Mouse (Mus musculus) hindbrain, embryonic 14.5 days (tissue): Measurements from ENCODE around the gene Gm47969. TPM values are rescaled to one million over a fixed set of nuclear protein-coding genes. Genes with fewer than 3 reads are reported as not detected.

Experiments
- ATAC-seq: fragments of 200-750 bp; cut with Nextera tagmentation; 2 replicates; pipeline ENCODE4 v1.8.0; 2017; ENCODE audit warnings: moderate number of reproducible peaks, mild to moderate bottlenecking, moderate TSS enrichment, moderate library complexity; ENCODE audit not compliant: low FRiP score
- DNase-seq: peaks from one replicate; pipeline ENCODE4 v3.0.0-alpha.2; 2015; ENCODE audit warnings: low spot score
- H3K27ac ChIP-seq: fragments of 300-500 bp; sonication (generic); 2 replicates; pipeline ENCODE4 v1.5.1; 2014; ENCODE audit warnings: mild to moderate bottlenecking, moderate library complexity
- H3K27me3 ChIP-seq: fragments of 300-500 bp; sonication (generic); 2 replicates; pipeline ENCODE4 v1.6.1; 2014; ENCODE audit warnings: mild to moderate bottlenecking, low read length, mixed read lengths; ENCODE audit not compliant: control insufficient read depth, insufficient read depth
- H3K36me3 ChIP-seq: fragments of 300-500 bp; sonication (generic); replicated peaks from 2 replicates; pipeline ENCODE4 v1.6.1; 2014; ENCODE audit not compliant: control insufficient read depth, insufficient read depth
- H3K4me1 ChIP-seq: fragments of 300-500 bp; sonication (generic); replicated peaks from 2 replicates; pipeline ENCODE4 v1.6.1; 2014; ENCODE audit warnings: antibody characterized with exemption, low read length, mixed read lengths; ENCODE audit not compliant: control insufficient read depth, insufficient read depth
- H3K4me2 ChIP-seq: fragments of 300-500 bp; sonication (generic); replicated peaks from 2 replicates; pipeline ENCODE4 v1.6.1; 2014; ENCODE audit warnings: mild to moderate bottlenecking, moderate library complexity
- H3K4me3 ChIP-seq: fragments of 300-500 bp; sonication (generic); replicated peaks from 2 replicates; pipeline ENCODE4 v1.5.1; 2014; ENCODE audit warnings: mild to moderate bottlenecking, low read length
- H3K9ac ChIP-seq: fragments of 300-500 bp; sonication (generic); 2 replicates; pipeline ENCODE4 v1.6.1; 2014
- H3K9me3 ChIP-seq: fragments of 300-500 bp; sonication (generic); 2 replicates; pipeline ENCODE4 v1.6.1; 2016; ENCODE audit warnings: low read length; ENCODE audit not compliant: control insufficient read depth
- WGBS: fragments of 180-500 bp; shearing (Covaris S2); extraction: QIAGEN DNeasy Blood & Tissue Kit; methylation state at CpG from one replicate; pipeline ENCODE4 v1.1.7; 2014; 5-methylcytosine and 5-hydroxymethylcytosine counted together
- polyA plus RNA-seq: library from polyadenylated mRNA; unstranded; fragments of >200 nt; fragmentation: Nextera tagmentation; extraction: Ambion mirVana; gene quantifications from 2 replicates; pipeline ENCODE4 v1.2.1, GENCODE M21; 2014

The Gm47969 gene
- polyA plus RNA-seq, 1 experiment from 2014 or later: not detected

- H3K9me3 ChIP-seq: no peaks in the 10 kb centered on the region
- no peak overlapping the region for H3K27ac ChIP-seq
- no peaks in the 10 kb centered on the region for H3K27me3 ChIP-seq
- H3K9ac ChIP-seq: no peak overlapping the region
- H3K36me3 ChIP-seq: no peaks in the 10 kb centered on the region
- ATAC-seq: no peak
- no peaks in the 10 kb centered on the region for H3K4me1 ChIP-seq
- no peak overlapping the region for H3K4me2 ChIP-seq
- DNase-seq: no peak
- no peak overlapping the region for H3K4me3 ChIP-seq
- WGBS: 95% methylated on average over 4 of the region's 4 CpGs
Observed at GRCm38 (mm10) chr1:83066577-83066976, 21.8 kb downstream of the Gm47969 start.

- Histone ChIP-seq H3K4me3 (no peak overlapping the region), H3K4me2 (no peak overlapping the region), H3K36me3 (no peaks in the 10 kb centered on the region), H3K9ac (no peak overlapping the region), H3K27me3 (no peaks in the 10 kb centered on the region), H3K27ac (no peak overlapping the region), H3K4me1 (no peaks in the 10 kb centered on the region), H3K9me3 (no peaks in the 10 kb centered on the region)
- DNase-seq: no peak
- ATAC-seq: no peak
- 90% methylated on average over 10 of the region's 10 CpGs for WGBS
Observed at GRCm38 (mm10) chr1:83067205-83067604, 22.5 kb downstream of the Gm47969 start.

- no peaks in the 10 kb centered on the region for H3K9me3 ChIP-seq
- peak overlapping the region; percentile 15 for H3K4me3 ChIP-seq
- H3K36me3 ChIP-seq: no peaks in the 10 kb centered on the region
- no peak overlapping the region for H3K27ac ChIP-seq
- no peaks in the 10 kb centered on the region for H3K4me1 ChIP-seq
- no peaks in the 10 kb centered on the region for H3K27me3 ChIP-seq
- H3K4me2 ChIP-seq: peak overlapping the region; percentile 43
- no peak for DNase-seq
- ATAC-seq: peak; percentile 72
- WGBS: 40% methylated on average over 15 of the region's 15 CpGs
- peak overlapping the region; percentile 16; the same call in 1 of the 2 replicates for H3K9ac ChIP-seq
Observed at GRCm38 (mm10) chr1:83075526-83076189, 30.9 kb downstream of the Gm47969 start.

DNA sequence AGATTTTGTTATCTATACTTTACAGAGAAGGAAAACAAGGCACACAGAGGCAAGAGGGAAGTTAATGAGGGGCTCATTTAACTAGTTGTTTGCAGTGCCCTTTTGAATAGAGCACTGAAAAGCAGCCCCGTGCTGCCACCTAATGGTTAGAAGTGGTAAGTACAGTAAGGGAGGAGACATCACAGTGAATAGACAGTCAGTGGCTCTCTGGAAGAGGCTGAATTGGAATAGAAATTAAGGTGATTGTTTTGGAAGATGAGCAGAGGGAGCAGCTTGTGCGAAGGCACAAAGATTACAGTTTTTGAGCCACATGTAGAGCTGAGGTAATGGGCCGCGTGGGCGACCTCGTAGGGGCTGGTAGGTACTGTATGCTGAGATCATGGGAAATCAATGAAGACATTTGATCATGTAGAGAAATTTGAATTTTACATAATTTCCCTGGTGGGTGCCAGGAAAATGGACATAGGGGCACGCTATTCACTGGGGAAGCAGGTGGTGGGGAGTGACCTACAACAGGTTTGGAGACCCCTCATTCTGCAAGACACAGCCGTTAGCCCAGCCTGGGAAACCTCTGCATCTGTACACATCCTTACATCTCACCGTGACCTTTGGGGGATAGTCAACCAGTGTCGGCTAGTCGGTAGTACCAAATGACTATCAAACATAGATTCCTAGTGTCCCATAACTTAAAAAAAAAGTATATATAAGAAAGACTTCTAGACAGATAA, 31.6 kb downstream of the Gm47969 start:
- H3K36me3 ChIP-seq: no peaks in the 10 kb centered on the region
- no peaks in the 10 kb centered on the region for H3K27me3 ChIP-seq
- H3K9me3 ChIP-seq: no peaks in the 10 kb centered on the region
- H3K4me1 ChIP-seq: no peaks in the 10 kb centered on the region
- H3K4me2 ChIP-seq: peak overlapping the region; percentile 43
- peak overlapping the region; percentile 16; the same call in 1 of the 2 replicates for H3K9ac ChIP-seq
- H3K4me3 ChIP-seq: peak overlapping the region; percentile 15
- DNase-seq: peak; percentile 88
- H3K27ac ChIP-seq: no peak overlapping the region
- ATAC-seq: peak; percentile 93
- 47% methylated on average over 11 of the region's 11 CpGs for WGBS

- 88% methylated on average over 6 of the region's 6 CpGs for WGBS
- no peak overlapping the region for H3K9ac ChIP-seq
- H3K4me3 ChIP-seq: no peak overlapping the region
- H3K4me2 ChIP-seq: no peak overlapping the region
- no peak overlapping the region for H3K27ac ChIP-seq
- no peaks in the 10 kb centered on the region for H3K36me3 ChIP-seq
- H3K27me3 ChIP-seq: no peaks in the 10 kb centered on the region
- ATAC-seq (no peak), DNase-seq (no peak)
- H3K9me3 ChIP-seq: no peaks in the 10 kb centered on the region
- H3K4me1 ChIP-seq: no peaks in the 10 kb centered on the region
Observed at GRCm38 (mm10) chr1:83077016-83077415, 32.3 kb downstream of the Gm47969 start.

GRCm38 (mm10) chr1:83084790-83085189, 40.1 kb downstream of the Gm47969 start:
- no peak overlapping the region for H3K4me3 ChIP-seq
- no peaks in the 10 kb centered on the region for H3K27me3 ChIP-seq
- H3K27ac ChIP-seq: no peak overlapping the region
- H3K36me3 ChIP-seq: no peaks in the 10 kb centered on the region
- H3K9ac ChIP-seq: no peak overlapping the region
- no peaks in the 10 kb centered on the region for H3K4me1 ChIP-seq
- ATAC-seq (no peak), DNase-seq (no peak)
- no peaks in the 10 kb centered on the region for H3K9me3 ChIP-seq
- H3K4me2 ChIP-seq: no peak overlapping the region
- WGBS: 93% methylated on average over 2 of the region's 2 CpGs

GRCm38 (mm10) chr1:83091268-83091667, 46.5 kb downstream of the Gm47969 start:
- DNase-seq (no peak), ATAC-seq (no peak)
- no peaks in the 10 kb centered on the region for H3K4me1 ChIP-seq
- no peaks in the 10 kb centered on the region for H3K9me3 ChIP-seq
- H3K4me3 ChIP-seq: no peak overlapping the region
- no peak overlapping the region for H3K4me2 ChIP-seq
- H3K36me3 ChIP-seq: no peaks in the 10 kb centered on the region
- WGBS: 82% methylated on average over 3 of the region's 3 CpGs
- no peaks in the 10 kb centered on the region for H3K27me3 ChIP-seq
- no peak overlapping the region for H3K9ac ChIP-seq
- no peak overlapping the region for H3K27ac ChIP-seq

Other genes with a start within 250 kb of the Gm47969 start
- 42.9 and 46.4 TPM in 2 replicates for gene Agfg1, start 205.4 kb upstream of the Gm47969 start, polyA plus RNA-seq
- not detected in 2 replicates for gene A030005L19Rik, start 131.6 kb upstream of the Gm47969 start, polyA plus RNA-seq
- not detected in 2 replicates for gene A030014E15Rik, start 120.0 kb upstream of the Gm47969 start, polyA plus RNA-seq
- gene Gm6217, start 113.5 kb upstream of the Gm47969 start, polyA plus RNA-seq: not detected in 2 replicates
- not detected in 2 replicates for gene A030003K21Rik, start 101.5 kb upstream of the Gm47969 start, polyA plus RNA-seq
- gene Gm7544, start 88.9 kb upstream of the Gm47969 start, polyA plus RNA-seq: not detected in 2 replicates
- not detected in 2 replicates for gene Gm47955, start 84.6 kb upstream of the Gm47969 start, polyA plus RNA-seq
- not detected in 2 replicates for gene Gm47959, start 44.4 kb upstream of the Gm47969 start, polyA plus RNA-seq
- gene Slc19a3, start 6.5 kb upstream of the Gm47969 start, polyA plus RNA-seq: 0.98 and 1.5 TPM in 2 replicates
- gene Krtap28-10, start 2.5 kb upstream of the Gm47969 start, polyA plus RNA-seq: not detected in 2 replicates
- not detected in 2 replicates for gene A030005K14Rik, start 14.4 kb downstream of the Gm47969 start, polyA plus RNA-seq
- not detected in 2 replicates for gene Krtap28-13, start 16.0 kb downstream of the Gm47969 start, polyA plus RNA-seq
- gene Ccl20, start 71.8 kb downstream of the Gm47969 start, polyA plus RNA-seq: not detected in 2 replicates
- 1.2 and 2.0 TPM in 2 replicates for gene Daw1, start 114.8 kb downstream of the Gm47969 start, polyA plus RNA-seq